Mouse (Mus musculus) frontal cortex, postnatal 36 days (tissue): Measurements from ENCODE around the gene Ppp1r18.
A peak's percentile ranks its signal among the peaks of the same experiment; 100 is the strongest.

Experiments used
- DNase-seq, 2 experiments: peaks; one replicate each; pipeline ENCODE4 v3.0.0; 2022; ENCODE audit warnings: low spot score in 2 of 2

Gene Ppp1r18

DNA sequence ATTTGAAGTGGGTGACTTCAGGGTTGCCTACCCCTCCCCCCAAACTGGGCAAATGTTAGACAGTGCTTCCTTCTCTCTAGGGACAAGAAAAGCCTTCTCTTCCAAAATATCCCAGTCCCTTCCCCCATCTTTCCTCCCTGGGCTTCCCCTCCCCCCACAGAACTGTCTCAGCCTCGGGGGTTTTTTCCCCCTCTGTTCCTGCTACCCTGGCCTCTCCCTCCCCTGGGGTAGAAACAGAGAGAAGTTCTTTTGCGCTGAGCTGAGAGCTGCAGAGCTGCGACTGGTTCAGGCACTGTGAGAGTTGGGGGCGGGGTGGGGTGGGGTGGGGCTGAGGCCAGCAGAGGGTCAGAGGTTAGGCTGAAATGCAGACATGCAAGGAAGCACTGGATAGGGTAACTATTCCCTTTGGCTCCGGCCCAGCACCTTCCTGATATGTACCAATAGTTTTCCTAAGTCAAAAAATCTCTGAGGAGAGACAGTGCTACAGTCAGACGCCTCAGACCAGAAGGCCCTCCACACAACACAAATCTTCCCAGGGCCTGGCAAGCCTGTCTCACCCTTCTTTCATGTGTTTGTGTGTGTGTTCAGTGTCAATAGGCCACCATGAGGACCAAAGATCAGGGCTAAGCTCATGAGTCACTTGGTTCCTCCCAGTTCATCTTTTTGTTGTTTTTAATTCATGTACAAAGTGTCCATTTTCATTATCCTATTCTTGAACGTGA, 4.1 kb downstream of the Ppp1r18 start:
- no peak for DNase-seq

GRCm38 (mm10) chr17:35870151-35870883, 4.9 kb downstream of the Ppp1r18 start:
- DNase-seq: no peak

DNA sequence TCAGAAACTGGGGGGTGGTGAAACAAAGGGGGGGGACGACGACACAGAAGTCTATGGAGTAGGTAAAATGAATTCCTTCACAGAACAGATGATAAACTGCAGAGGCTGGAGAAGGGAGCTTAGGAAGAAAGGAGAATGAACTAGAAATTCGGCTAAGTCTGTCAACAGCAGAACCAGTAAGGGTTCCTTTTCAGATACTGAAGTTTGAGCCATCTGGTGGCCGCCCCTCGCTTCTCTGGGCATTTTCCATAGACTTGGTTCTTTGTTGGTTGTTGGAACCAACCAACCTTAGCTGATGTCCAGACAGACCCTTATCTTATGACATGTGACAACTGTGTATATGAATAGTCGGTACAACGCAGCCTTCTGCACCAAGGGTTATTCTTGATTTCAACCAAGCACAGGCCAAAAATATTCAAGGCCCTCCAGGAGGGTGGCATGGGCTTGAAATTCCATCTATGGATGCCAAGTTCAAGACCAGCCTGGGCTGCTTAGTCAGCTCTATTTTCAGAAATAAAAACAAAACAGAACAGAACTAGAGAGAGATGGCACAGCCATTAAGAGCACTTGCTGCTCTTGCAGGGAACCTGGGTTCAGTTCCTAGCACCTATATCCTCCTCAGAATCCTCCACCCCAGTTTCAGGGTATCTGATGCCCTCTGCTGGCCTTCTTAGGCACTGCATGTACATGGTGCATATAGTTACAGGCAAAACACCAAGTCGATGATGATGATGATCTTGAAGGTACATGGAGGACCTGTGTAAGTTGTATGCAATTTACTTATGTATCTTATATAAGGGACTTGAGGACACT, 5.7 kb downstream of the Ppp1r18 start:
- no peak for DNase-seq

- peak; percentile 82 to 89 for DNase-seq
Measured at GRCm38 (mm10) chr17:35873774-35874519, 8.6 kb downstream of the Ppp1r18 start.

DNA sequence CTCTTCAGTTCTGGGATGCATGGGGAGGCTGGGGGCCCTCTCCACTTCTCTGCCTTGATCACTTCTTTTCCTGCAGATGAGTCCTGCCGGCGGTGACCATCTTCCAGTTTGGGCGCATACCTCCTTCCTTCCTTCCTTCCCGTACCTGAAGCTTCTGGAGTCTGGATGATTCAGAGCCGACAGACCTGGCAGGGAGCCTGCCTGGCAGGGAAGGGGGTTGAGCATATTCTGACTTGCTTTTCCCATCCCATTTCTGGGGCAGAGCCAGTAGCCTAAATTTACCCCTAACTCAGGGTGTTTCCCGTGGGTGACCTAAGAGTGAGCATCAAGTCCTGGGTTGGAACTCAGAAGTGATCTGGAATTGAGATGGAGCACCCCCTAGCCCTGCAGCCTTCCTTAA, 9.3 kb downstream of the Ppp1r18 start:
- peak; percentile 68 to 76 for DNase-seq

- peak; percentile 93 to 97 for DNase-seq
Measured at GRCm38 (mm10) chr17:35879245-35880057, 14.1 kb downstream of the Ppp1r18 start, which contains the start of gene Dhx16. TSS of gene Dhx16 (plus strand) at chr17:35879819.

GRCm38 (mm10) chr17:35882924-35883323, 17.5 kb downstream of the Ppp1r18 start:
- no peak for DNase-seq

DNA sequence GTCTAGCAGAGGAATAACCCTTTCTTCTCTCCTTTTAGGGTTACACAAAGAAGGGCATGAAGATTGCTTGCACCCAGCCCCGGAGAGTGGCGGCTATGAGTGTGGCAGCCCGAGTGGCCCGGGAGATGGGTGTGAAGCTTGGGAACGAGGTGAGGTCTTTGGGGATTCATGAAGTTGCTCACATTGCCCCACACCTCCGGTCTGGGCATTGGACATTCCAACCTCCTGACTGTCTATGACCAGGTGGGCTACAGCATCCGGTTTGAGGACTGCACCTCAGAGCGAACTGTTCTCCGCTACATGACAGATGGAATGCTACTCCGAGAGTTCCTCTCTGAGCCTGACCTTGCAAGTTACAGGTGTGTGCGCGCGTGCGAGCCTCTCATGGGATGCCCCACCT, 18.4 kb downstream of the Ppp1r18 start:
- no peak for DNase-seq

- DNase-seq: no peak
Measured at GRCm38 (mm10) chr17:35887725-35888124, 22.3 kb downstream of the Ppp1r18 start.

DNA sequence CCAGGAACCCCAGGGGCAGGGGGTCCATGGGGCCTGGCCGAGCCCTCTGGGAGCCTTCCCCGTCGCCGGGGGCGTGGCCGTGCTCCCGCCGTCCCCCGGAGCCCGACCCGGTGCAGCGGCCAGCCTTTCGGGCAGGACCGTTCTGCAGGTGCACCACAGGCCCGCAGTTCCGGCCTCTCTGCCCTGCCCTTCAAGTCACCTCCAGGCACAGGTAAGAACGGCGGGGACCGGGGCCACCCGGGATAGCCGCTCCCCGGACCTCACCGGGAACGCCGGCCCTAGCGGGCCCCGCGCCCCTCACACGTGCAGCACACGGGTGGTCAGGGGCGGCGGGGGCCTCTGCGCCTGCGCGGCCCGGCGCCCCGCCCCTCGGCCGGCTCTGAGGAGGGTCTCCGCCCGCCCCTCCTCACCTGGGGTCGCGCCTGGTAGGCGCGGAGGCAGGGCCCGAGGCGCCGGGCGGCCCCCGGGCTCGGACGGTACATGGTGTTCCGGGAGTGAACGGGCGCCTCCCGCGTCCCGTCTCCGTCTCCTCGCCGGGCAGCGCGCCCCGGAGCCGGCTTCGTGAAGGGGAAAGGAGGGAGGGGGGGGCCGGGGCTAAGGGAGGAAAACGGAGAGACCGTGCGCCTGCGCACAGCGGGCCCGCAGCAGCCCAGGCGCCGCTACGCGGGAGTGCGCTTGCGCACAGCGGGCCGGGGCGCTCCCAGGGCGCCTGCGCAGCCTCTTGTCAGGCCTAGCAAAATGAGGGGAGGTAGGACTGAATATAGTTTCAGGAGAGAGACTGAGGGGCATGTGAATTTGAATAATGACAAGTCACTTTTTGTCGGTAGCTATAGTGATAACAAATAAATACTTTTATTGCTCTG, 31.6 kb downstream of the Ppp1r18 start, which contains the start of gene 2310061I04Rik:
Gene 2310061I04Rik, minus strand, starts transcription at position 651 of the 863 bp plus-strand sequence.
- DNase-seq: peak; percentile 86 to 92

DNA sequence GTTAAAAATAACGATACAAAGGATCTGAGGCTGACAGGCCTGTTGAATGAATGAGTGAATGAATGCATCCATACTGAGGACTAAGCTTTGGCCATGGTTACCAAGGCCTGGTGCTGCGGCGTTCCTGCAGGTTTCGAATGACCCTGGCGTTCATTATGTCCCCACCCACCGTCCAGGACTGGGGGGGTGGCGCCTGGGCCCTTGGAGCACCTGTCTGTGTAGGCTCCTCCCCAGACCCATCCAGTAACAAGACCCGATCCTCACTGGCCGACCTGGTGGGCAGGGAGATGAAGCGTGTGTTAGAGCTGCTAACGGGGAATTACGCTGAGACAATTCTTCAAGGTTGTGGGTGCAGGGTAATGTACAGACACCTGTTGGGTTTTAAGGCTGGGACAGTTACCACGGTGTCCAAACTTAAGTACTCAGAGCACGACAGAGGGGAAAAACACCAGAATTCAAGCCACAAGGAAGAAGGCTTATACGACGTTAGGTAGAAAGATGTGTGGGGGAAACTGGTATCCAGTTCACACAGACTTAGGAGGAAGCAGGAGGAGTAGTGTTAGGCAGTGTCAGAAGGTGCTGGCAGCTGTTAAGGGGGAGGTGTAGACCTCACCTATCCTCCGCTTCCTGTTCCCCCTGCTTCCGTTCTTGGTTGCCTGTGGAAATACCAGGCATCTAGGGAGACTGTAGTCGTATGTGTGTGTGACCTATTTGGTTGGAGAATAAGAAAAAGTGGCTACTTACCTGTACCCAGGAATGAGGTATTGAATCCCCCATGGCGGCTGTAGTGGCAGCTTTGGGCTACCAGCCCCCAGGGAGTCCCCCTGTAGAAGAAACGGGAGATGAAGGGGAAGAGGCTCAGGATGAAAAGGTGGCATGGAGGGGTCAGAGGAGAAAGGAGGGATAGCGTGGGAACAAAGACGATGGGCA, 32.5 kb downstream of the Ppp1r18 start:
- peak in 1 of 2 experiments; percentile 32 for DNase-seq

DNA sequence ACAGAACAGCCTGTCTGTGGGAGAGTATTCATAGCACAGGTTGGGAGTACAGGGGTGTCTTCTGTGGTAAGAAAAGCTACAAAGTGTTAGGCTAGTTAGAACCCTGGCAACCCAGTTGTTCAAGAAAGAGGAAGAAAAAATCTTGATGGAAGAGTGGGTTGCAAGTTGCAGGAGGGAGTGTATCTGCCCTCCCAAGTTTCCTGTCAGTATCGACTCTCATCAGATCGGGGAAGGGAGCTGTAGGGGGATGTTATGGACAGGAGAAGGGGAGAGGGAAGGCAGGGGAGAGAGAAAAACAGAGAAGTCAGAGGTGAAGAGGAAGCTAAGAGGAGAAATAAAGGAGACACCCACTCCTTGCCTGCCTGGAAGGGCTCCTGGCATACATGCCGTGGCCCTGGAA, 35.2 kb downstream of the Ppp1r18 start:
- DNase-seq: no peak

- DNase-seq: no peak
Measured at GRCm38 (mm10) chr17:35903343-35903991, 38.1 kb downstream of the Ppp1r18 start.

DNA sequence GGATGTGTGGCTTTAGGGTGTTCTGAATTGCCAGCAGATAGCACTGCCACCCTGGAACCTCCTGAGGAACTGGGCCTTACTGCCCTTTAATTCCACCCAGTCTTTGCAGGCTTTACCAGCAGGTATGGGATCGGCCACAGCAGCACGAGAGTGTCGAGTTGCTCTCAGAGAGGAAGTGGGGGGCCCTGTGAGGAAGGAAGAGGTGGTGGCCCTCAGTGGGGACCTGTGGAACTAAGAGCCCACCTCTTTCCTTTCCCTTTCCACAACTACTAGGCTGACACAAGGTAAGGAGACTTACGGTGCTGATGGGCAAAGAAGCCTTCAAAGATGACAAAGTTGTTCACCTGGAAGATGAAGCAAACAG, 38.6 kb downstream of the Ppp1r18 start:
- DNase-seq: no peak

DNA sequence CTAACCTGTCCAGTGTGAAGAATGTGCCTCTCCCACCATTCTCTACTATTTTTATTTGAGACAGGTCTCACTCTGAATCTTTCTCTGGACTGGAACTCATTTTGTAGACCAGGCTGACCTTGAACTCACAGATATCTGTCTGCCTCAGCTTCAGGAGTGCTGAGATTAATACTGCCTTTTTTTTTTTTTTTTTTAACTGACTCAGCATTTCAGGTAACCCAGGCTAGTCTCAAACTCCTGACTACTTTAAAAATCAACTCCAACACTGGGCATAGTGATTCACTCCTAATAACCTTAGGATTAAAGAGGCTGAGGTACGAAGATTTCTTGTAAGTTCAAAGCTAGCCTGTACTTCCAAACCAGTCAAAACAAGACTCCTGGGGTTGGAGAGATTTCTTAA, 40.2 kb downstream of the Ppp1r18 start:
- no peak for DNase-seq

DNA sequence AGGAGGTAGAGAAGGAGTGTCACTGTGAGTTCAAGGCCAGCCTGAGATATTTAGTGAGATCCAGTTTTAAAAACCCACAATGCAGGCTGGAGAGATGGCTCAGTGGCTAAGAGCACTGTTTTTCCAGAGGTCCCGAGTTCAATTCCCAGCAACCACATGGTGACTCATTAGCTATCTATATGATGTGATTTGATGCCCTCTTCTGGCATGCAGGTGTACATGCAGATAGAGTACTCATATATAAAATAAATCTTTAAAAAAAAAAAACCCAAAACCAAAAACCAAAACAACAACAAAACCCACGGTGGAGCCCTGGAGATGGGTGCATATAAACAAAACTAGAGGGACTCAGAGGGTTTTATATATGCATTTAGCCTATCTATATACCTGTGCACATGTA, 42.2 kb downstream of the Ppp1r18 start:
- DNase-seq: no peak

DNA sequence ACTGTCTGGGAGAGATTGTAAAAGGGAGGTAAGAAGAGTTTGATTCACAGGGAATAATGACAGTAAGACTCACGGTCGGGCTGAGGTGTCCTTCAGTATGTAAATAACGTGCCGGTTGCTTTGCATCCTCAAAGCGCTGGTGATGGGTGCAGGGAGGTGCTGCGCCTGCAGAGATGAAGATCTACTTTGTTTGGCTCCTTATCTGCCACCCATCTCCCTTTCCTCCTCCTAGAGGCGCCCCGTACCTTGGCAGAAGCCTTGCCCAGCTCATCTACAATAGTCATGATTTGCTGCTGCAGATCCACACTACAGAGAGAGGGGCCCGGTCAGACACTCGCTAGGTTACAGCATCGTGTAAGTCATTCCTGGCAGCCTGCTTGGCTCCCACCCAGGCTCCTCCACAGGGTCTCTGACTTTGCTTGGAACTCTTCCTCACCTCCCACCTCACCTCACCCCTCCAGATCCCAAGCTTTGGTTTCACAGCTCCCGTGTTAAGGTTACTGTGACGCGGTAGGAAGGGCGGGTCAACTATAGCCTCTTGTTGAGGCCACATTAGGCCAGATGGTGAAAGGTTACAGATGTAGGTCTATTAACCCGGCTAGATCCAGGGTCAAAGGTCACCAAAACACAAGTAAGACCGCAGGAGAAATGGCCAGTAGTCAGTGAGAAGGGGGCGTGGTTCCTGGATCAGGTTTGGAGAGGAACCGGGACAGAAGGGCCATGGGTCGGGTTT, 44.0 kb downstream of the Ppp1r18 start:
- no peak for DNase-seq
